Mouse (Mus musculus) heart, embryonic 14.5 days (tissue): ENCODE results near the gene Vars. TPM values are rescaled to one million over a fixed set of nuclear protein-coding genes. Genes with fewer than 3 reads are reported as not detected.

Experiments
- ATAC-seq: fragments of 200-750 bp; cut with Nextera tagmentation; 2 replicates; pipeline ENCODE4 v1.8.0; 2017; ENCODE audit warnings: low read depth, moderate TSS enrichment; ENCODE audit not compliant: insufficient number of reproducible peaks, insufficient read depth, low FRiP score
- H3K27ac ChIP-seq, 2 experiments: fragments of 200-500 bp in 1 of 2; fragments of 300-500 bp in 1 of 2; sonication (generic) in 1 of 2; replicated peaks in 1 of 2; 2 replicates each; pipeline ENCODE4 v1.5.1; 2012 to 2014; ENCODE audit warnings: low read depth in 2 of 2, low read length in 2 of 2, control low read depth in 1 of 2, mild to moderate bottlenecking in 1 of 2, mixed read lengths in 1 of 2; ENCODE audit not compliant: control insufficient read depth in 1 of 2, insufficient read depth in 1 of 2
- H3K27me3 ChIP-seq: fragments of 300-500 bp; sonication (generic); 2 replicates; pipeline ENCODE4 v1.6.1; 2014; ENCODE audit warnings: mild to moderate bottlenecking, low read length, control low read depth; ENCODE audit not compliant: control insufficient read depth, insufficient read depth
- H3K36me3 ChIP-seq: fragments of 300-500 bp; sonication (generic); 2 replicates; pipeline ENCODE4 v1.6.1; 2014; ENCODE audit warnings: mild to moderate bottlenecking, control low read depth, low read length, mixed read lengths; ENCODE audit not compliant: control insufficient read depth, insufficient read depth
- H3K4me1 ChIP-seq, 2 experiments: fragments of 200-500 bp in 1 of 2; fragments of 300-500 bp in 1 of 2; sonication (generic) in 1 of 2; 2 replicates each; pipeline ENCODE4 v1.6.1; 2012 to 2014; ENCODE audit warnings: low read length in 2 of 2, control low read depth in 1 of 2, mixed read lengths in 1 of 2; ENCODE audit not compliant: control insufficient read depth in 2 of 2, insufficient read depth in 2 of 2
- H3K4me2 ChIP-seq: fragments of 300-500 bp; sonication (generic); 2 replicates; pipeline ENCODE4 v1.6.1; 2014; ENCODE audit warnings: mild to moderate bottlenecking, low read length
- H3K4me3 ChIP-seq, 2 experiments: fragments of 200-500 bp in 1 of 2; fragments of 300-500 bp in 1 of 2; sonication (generic) in 1 of 2; 2 replicates each; pipeline ENCODE4 v1.5.1; 2012 to 2014; ENCODE audit warnings: low read length in 2 of 2, mild to moderate bottlenecking in 2 of 2, control low read depth in 1 of 2, low read depth in 1 of 2, moderate library complexity in 1 of 2; ENCODE audit not compliant: control insufficient read depth in 1 of 2, insufficient read depth in 1 of 2
- H3K9ac ChIP-seq: fragments of 300-500 bp; sonication (generic); 2 replicates; pipeline ENCODE4 v1.6.1; 2014; ENCODE audit warnings: mild to moderate bottlenecking, low read length
- H3K9me3 ChIP-seq: fragments of 300-500 bp; sonication (generic); 2 replicates; pipeline ENCODE4 v1.6.1; 2016; ENCODE audit warnings: low read length, control low read depth; ENCODE audit not compliant: control insufficient read depth
- WGBS: fragments of 180-500 bp; shearing (Covaris S2); extraction: QIAGEN DNeasy Blood & Tissue Kit; methylation state at CpG from one replicate; pipeline ENCODE4 v1.1.7; 2014; 5-methylcytosine and 5-hydroxymethylcytosine counted together
- polyA plus RNA-seq: library from polyadenylated mRNA; unstranded; fragments of >200 nt; fragmentation: Nextera tagmentation; extraction: Ambion mirVana; gene quantifications from 2 replicates; pipeline ENCODE4 v1.2.1, GENCODE M21; 2014

Gene Vars
- polyA plus RNA-seq, 1 experiment from 2014 or later, result 42.9 TPM

DNA sequence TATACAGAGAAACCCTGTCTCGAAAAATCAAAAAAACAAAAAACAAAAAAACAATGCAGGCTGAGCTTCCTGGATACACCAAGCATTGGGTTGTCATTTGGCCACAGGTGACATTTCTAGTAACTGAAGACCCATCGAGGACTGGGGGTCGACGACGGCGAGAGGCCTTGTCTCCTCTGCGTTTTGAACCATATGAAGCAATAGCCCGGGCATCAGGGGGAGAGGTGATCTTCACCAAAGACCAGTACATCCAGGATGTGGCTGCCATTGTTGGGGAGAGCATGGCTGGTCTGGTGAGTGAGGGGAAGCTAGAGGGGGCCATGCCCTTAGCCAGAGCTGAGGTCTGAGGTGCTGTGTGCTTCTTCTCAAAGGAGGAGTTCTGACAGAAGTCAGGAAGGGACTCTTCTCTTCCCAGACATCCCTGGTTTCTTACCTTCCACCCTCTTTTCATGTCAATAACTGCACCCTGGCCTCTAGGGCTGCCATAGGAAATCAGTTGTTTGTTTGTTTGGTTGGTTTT is 21.8 kb downstream of the Vars start:
- Histone ChIP-seq H3K9ac (no peak overlapping the region), H3K4me2 (no peak overlapping the region), H3K27me3 (no peaks in the 10 kb centered on the region), H3K4me1 (peaks cover 23 to 30% of the 10 kb centered on the region in 2 experiments), H3K36me3 (no peaks in the 10 kb centered on the region), H3K4me3 (no peak overlapping the region), H3K27ac (peak overlapping the region; percentile 57 to 78), H3K9me3 (no peaks in the 10 kb centered on the region)
- ATAC-seq, result no peak
- WGBS, result 88% methylated on average over 8 of the region's 8 CpGs

DNA sequence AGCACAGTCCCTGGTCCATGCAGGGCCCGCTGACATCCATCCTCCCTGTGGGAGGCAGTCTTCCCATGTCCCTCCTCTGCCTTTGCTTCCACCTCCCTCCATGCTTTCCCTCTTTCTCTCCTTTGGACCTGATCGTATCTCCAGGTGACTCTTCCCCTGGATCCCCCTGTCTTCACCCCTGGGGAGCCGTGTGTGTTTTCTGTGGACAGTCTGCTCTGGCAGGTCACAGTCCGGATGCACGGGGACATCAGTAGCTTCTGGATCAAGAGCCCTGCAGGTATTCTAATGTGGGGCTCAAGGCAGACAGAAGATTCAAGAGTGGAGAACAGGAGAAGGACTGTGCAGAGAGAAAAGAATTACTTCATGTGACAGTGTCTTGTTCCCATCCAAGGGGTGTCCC is 22.4 kb downstream of the Vars start:
- Histone ChIP-seq H3K4me2 (no peak overlapping the region), H3K27me3 (no peaks in the 10 kb centered on the region), H3K36me3 (no peaks in the 10 kb centered on the region), H3K27ac (no peak overlapping the region), H3K9me3 (no peaks in the 10 kb centered on the region), H3K9ac (0 out of 2 replicates have a peak overlapping the region, but pooled peaks have one; percentile 5), H3K4me1 (peaks cover 23 to 34% of the 10 kb centered on the region in 2 experiments), H3K4me3 (no peak overlapping the region)
- no peak for ATAC-seq
- 78% methylated on average over 5 of the region's 5 CpGs for WGBS

DNA sequence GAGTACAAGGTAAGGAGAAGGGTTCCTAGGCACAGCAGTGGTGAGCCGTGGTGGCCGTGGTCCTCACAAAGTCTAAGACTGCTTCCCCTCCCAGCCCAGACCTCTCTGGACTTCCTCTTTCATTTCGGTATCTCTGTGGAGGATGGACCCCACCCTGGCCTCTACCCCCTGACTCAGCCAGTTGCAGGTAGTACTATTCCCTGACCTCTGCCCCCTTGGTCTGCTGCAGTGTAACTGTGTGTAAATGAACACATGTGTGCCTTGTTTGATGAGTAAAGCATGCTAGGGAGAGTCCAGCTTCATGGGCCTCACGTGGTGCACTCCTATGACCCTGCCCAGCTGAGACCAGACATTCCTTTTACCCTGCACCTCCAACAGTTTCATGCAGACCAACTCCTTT is 23.0 kb downstream of the Vars start:
- Histone ChIP-seq H3K27ac (no peak overlapping the region), H3K27me3 (no peaks in the 10 kb centered on the region), H3K4me3 (no peak overlapping the region), H3K36me3 (no peaks in the 10 kb centered on the region), H3K9ac (no peak overlapping the region), H3K4me1 (peaks cover 25 to 34% of the 10 kb centered on the region in 2 experiments), H3K9me3 (no peaks in the 10 kb centered on the region), H3K4me2 (no peak overlapping the region)
- WGBS, result 68% methylated on average over 4 of the region's 4 CpGs
- ATAC-seq, result no peak

DNA sequence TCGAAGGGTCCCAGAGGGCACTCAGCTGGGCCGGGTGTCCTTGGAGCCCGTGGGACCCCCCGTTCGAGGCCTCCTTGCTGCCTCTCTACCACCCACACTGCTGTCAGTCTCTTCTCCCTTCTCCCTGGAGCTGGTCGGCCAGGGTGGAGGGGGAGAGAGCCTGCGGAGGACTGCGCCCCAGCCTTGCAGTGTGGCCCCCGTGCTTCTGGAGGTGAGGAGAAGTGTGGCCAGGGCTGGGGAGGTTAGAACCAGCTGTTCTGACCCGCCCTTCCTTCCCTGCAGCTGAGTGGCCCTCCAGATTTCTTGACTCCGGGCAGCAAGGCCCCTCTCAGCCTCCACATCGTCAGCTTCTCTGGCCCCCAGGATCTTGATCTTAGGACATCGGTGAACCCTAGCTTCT is 23.5 kb downstream of the Vars start:
- no peaks in the 10 kb centered on the region for H3K27me3 ChIP-seq
- H3K9me3 ChIP-seq, result no peaks in the 10 kb centered on the region
- WGBS, result 56% methylated on average over 13 of the region's 13 CpGs
- no peak overlapping the region for H3K27ac ChIP-seq
- peaks cover 25 to 34% of the 10 kb centered on the region in 2 experiments for H3K4me1 ChIP-seq
- H3K36me3 ChIP-seq, result no peaks in the 10 kb centered on the region
- H3K9ac ChIP-seq, result no peak overlapping the region
- H3K4me3 ChIP-seq, result no peak overlapping the region
- H3K4me2 ChIP-seq, result no peak overlapping the region
- ATAC-seq, result no peak

DNA sequence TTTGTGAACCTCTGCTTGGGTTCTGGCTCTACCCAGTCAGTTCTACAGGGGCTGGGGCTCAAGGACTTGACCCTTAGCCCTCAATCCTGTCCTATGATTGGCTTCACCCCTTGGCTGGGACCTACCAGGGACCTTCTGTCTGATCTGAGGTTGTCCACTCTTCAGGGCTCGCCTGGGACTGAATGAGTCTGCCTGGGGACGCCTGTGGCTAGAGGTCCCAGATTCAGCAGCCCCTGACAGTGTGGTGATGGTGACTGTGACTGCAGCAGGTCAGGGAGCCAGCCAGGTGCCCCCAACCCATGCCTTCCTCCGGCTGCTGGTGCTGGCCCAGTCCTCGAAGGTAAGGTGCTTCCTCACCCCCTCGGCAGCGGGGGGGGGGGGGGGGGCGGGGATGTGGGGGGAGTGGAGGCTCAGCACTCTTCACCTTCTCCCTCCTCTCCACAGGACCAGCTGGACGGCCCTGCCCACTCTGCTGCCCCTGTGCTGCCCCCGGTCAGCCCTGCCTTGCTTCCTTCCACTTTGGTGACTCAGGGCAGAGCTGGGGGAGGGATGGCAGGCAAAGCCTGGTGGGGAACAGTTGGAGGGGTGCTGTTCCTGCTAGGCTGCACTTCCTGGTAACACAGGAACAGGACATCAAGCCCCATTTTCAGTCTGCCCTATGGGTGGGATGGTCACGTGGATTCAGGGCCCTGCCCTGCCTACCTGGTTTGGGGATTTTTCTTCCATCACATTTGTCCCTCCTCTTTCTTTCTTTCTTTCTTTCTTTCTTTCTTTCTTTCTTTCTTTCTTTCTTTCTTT is 24.1 kb downstream of the Vars start:
- peaks cover 25 to 37% of the 10 kb centered on the region in 2 experiments for H3K4me1 ChIP-seq
- H3K4me2 ChIP-seq, result no peak overlapping the region
- ATAC-seq, result no peak
- H3K9ac ChIP-seq, result no peak overlapping the region
- no peaks in the 10 kb centered on the region for H3K27me3 ChIP-seq
- H3K36me3 ChIP-seq, result no peaks in the 10 kb centered on the region
- no peak overlapping the region for H3K27ac ChIP-seq
- H3K4me3 ChIP-seq, result no peak overlapping the region
- H3K9me3 ChIP-seq, result no peaks in the 10 kb centered on the region
- 65% methylated on average over 5 of the region's 10 CpGs for WGBS

DNA sequence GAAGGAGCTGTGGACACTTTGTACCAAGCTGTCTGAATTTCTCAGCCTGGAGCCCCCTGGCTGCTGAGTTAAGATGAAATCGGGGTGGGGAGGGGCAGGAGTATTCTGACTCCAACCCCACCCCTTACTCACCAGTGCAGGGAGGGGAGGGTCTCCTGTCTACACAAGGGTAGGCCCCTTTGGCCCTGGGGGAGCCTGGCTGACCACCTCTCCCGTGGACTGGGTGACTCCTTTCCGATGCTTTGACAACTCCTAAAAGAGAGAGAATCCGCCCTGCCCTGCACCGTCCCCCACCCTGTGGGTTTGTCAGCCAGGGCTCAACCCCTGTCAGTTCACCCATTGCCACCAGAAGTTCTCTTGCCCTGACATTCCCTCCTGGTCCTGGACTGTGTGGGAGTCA is 25.4 kb downstream of the Vars start:
- WGBS, result 75% methylated on average over 5 of the region's 5 CpGs
- no peak overlapping the region for H3K9ac ChIP-seq
- H3K4me1 ChIP-seq, result peaks cover 25 to 39% of the 10 kb centered on the region in 2 experiments
- no peak overlapping the region for H3K4me2 ChIP-seq
- no peak overlapping the region for H3K27ac ChIP-seq
- H3K36me3 ChIP-seq, result no peaks in the 10 kb centered on the region
- H3K27me3 ChIP-seq, result no peaks in the 10 kb centered on the region
- no peaks in the 10 kb centered on the region for H3K9me3 ChIP-seq
- no peak overlapping the region for H3K4me3 ChIP-seq
- no peak for ATAC-seq

DNA sequence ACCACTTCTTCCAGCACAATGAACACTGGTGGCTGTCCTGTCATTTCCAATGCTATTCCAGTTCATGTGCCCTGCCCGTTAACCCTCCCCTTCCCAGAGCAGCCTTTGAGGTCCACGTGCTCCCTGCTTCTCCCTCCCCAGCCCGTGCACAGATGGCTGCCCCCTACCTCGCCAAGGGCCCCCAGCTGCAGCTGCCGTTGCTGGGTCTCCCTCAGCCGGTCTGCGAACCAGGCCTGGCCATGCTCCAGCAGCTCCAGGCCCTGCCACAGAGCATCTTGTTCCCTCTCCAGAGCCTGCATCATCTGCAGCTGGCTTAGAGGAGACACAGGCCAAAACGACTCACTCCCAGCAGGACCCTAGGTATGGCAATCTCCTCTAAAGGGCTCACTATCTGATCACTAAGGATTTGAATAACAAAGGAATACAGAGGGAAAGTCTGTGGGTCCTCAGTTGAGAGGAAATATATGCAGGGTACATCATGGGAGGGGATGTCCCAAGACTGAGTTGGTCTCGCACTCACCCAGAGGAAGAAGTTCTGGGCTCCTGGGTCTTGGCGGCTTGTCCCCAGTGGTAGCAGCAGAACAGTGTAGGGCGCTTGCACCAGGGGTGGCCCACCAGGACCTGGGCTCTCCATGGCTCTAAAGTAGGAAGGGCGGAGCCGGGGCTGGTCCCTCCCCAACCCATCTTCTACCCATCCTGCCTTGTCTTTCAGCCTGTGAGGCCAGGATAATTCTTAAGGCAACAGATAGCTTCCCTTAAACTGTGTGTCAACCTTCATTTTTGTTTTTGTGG is 26.7 kb downstream of the Vars start, which contains the start of gene Sapcd1:
TSS of gene Sapcd1 (minus strand) at position 740 of the 792 bp plus-strand sequence.
- Histone ChIP-seq H3K4me2 (no peak within 1 kb of the TSS), H3K4me3 (no peak within 1 kb of the TSS)

More for the DNA sequence above, 26.7 kb downstream of the Vars start, which contains the start of gene Sapcd1:
- no peaks in the 10 kb centered on the region for H3K36me3 ChIP-seq
- H3K27ac ChIP-seq, result peak within 1 kb of the TSS in 1 of 2 experiments; percentile 50; a peak in 2 of 4 replicates
- H3K9ac ChIP-seq, result peak within 1 kb of the TSS; percentile 41
- H3K4me1 ChIP-seq, result peaks cover 19 to 30% of the 10 kb centered on the region in 2 experiments
- 40% methylated on average over 13 of the region's 13 CpGs for WGBS
- H3K27me3 ChIP-seq, result no peaks in the 10 kb centered on the region
- no peaks in the 10 kb centered on the region for H3K9me3 ChIP-seq
- ATAC-seq, result no peak
